Mouse (Mus musculus) liver, embryonic 16.5 days (tissue): ENCODE results near the gene Crtac1. TPM values are rescaled to one million over a fixed set of nuclear protein-coding genes. Genes with fewer than 3 reads are reported as not detected.

Experiments used
- ATAC-seq: fragments of 200-750 bp; cut with Nextera tagmentation; 2 replicates; pipeline ENCODE4 v1.8.0; 2017; ENCODE audit warnings: low read depth, mild to moderate bottlenecking, moderate number of reproducible peaks, moderate library complexity
- H3K27ac ChIP-seq: fragments of 300-500 bp; sonication (generic); 2 replicates; pipeline ENCODE4 v1.5.1; 2014; ENCODE audit warnings: mild to moderate bottlenecking, low read length
- H3K27me3 ChIP-seq: fragments of 300-500 bp; sonication (generic); 2 replicates; pipeline ENCODE4 v1.6.1; 2014; ENCODE audit warnings: low read depth, low read length, mixed read lengths; ENCODE audit not compliant: control insufficient read depth, insufficient read depth
- H3K36me3 ChIP-seq: fragments of 300-500 bp; sonication (generic); 2 replicates; pipeline ENCODE4 v1.6.1; 2014; ENCODE audit warnings: mild to moderate bottlenecking; ENCODE audit not compliant: control insufficient read depth, insufficient read depth
- H3K4me1 ChIP-seq: fragments of 300-500 bp; sonication (generic); 2 replicates; pipeline ENCODE4 v1.6.1; 2014; ENCODE audit warnings: low read depth, low read length, mixed read lengths; ENCODE audit not compliant: control insufficient read depth
- H3K4me2 ChIP-seq: fragments of 300-500 bp; sonication (generic); 2 replicates; pipeline ENCODE4 v1.6.1; 2014; ENCODE audit warnings: low read depth, low read length, mixed read lengths
- H3K4me3 ChIP-seq: fragments of 300-500 bp; sonication (generic); 2 replicates; pipeline ENCODE4 v1.5.1; 2014; ENCODE audit warnings: low read depth, mild to moderate bottlenecking, low read length
- H3K9ac ChIP-seq: fragments of 300-500 bp; sonication (generic); 2 replicates; pipeline ENCODE4 v1.6.1; 2014; ENCODE audit warnings: low read depth, low read length
- H3K9me3 ChIP-seq: fragments of 300-500 bp; sonication (generic); replicated peaks from 2 replicates; pipeline ENCODE4 v1.6.1; 2016; ENCODE audit warnings: low read length; ENCODE audit not compliant: control insufficient read depth
- WGBS: fragments of 180-500 bp; shearing (Covaris S2); extraction: QIAGEN DNeasy Blood & Tissue Kit; methylation state at CpG from one replicate; pipeline ENCODE4 v1.1.7; 2014; ENCODE audit not compliant: insufficient replicate concordance; 5-methylcytosine and 5-hydroxymethylcytosine counted together
- polyA plus RNA-seq: library from polyadenylated mRNA; unstranded; fragments of >200 nt; fragmentation: Nextera tagmentation; extraction: Ambion mirVana; gene quantifications from 2 replicates; pipeline ENCODE4 v1.2.1, GENCODE M21; 2015

Gene Crtac1
- polyA plus RNA-seq, 1 experiment from 2014 or later: 0.08 TPM

- Histone ChIP-seq H3K36me3 (no peaks in the 10 kb centered on the region), H3K4me1 (no peaks in the 10 kb centered on the region), H3K4me3 (no peak overlapping the region), H3K27me3 (peaks cover 25% of the 10 kb centered on the region), H3K9ac (no peak overlapping the region), H3K9me3 (no peaks in the 10 kb centered on the region), H3K4me2 (no peak overlapping the region), H3K27ac (no peak overlapping the region)
- ATAC-seq: no peak
- 42% methylated on average over 8 of the region's 8 CpGs for WGBS
These were observed 51.8 kb downstream of the Crtac1 start for GRCm38 (mm10) chr19:42379798-42380197.

GRCm38 (mm10) chr19:42377206-42377605, 54.4 kb downstream of the Crtac1 start:
- no peak for ATAC-seq
- H3K27ac ChIP-seq: no peak overlapping the region
- H3K9me3 ChIP-seq: no peaks in the 10 kb centered on the region
- 46% methylated on average over 3 of the region's 3 CpGs for WGBS
- no peaks in the 10 kb centered on the region for H3K36me3 ChIP-seq
- H3K4me3 ChIP-seq: no peak overlapping the region
- no peaks in the 10 kb centered on the region for H3K4me1 ChIP-seq
- no peak overlapping the region for H3K4me2 ChIP-seq
- peaks cover 24% of the 10 kb centered on the region for H3K27me3 ChIP-seq
- H3K9ac ChIP-seq: no peak overlapping the region

- Histone ChIP-seq H3K9ac (no peak overlapping the region), H3K4me1 (no peaks in the 10 kb centered on the region), H3K27ac (no peak overlapping the region), H3K4me2 (no peak overlapping the region), H3K9me3 (no peaks in the 10 kb centered on the region), H3K27me3 (no peaks in the 10 kb centered on the region), H3K36me3 (no peaks in the 10 kb centered on the region), H3K4me3 (no peak overlapping the region)
- no peak for ATAC-seq
- 74% methylated on average over 4 of the region's 4 CpGs for WGBS
These were observed 68.0 kb downstream of the Crtac1 start for GRCm38 (mm10) chr19:42363551-42363950.

GRCm38 (mm10) chr19:42358406-42358805, 73.2 kb downstream of the Crtac1 start:
- WGBS: 40% methylated on average over 7 of the region's 7 CpGs
- no peak for ATAC-seq
- Histone ChIP-seq H3K27ac (no peak overlapping the region), H3K36me3 (no peaks in the 10 kb centered on the region), H3K4me3 (no peak overlapping the region), H3K9ac (no peak overlapping the region), H3K4me2 (no peak overlapping the region), H3K4me1 (no peaks in the 10 kb centered on the region), H3K27me3 (no peaks in the 10 kb centered on the region), H3K9me3 (no peaks in the 10 kb centered on the region)

- Histone ChIP-seq H3K27ac (no peak overlapping the region), H3K4me1 (no peaks in the 10 kb centered on the region), H3K4me3 (no peak overlapping the region), H3K36me3 (no peaks in the 10 kb centered on the region), H3K27me3 (no peaks in the 10 kb centered on the region), H3K9me3 (no peaks in the 10 kb centered on the region), H3K9ac (no peak overlapping the region), H3K4me2 (no peak overlapping the region)
- WGBS: 60% methylated on average over 5 of the region's 5 CpGs
- no peak for ATAC-seq
These were observed 74.7 kb downstream of the Crtac1 start for GRCm38 (mm10) chr19:42356854-42357253.

- no peaks in the 10 kb centered on the region for H3K27me3 ChIP-seq
- no peak overlapping the region for H3K27ac ChIP-seq
- no peak overlapping the region for H3K9ac ChIP-seq
- H3K36me3 ChIP-seq: no peaks in the 10 kb centered on the region
- H3K9me3 ChIP-seq: no peaks in the 10 kb centered on the region
- H3K4me2 ChIP-seq: no peak overlapping the region
- H3K4me3 ChIP-seq: no peak overlapping the region
- no peaks in the 10 kb centered on the region for H3K4me1 ChIP-seq
- ATAC-seq: no peak
- 80% methylated on average over 16 of the region's 16 CpGs for WGBS
These were observed 76.1 kb downstream of the Crtac1 start for GRCm38 (mm10) chr19:42355476-42355875.

- WGBS: 38% methylated on average over 6 of the region's 6 CpGs
These were observed 90.4 kb downstream of the Crtac1 start for GRCm38 (mm10) chr19:42341183-42341582.

GRCm38 (mm10) chr19:42332081-42332736, 99.4 kb downstream of the Crtac1 start:
- 37% methylated on average over 9 of the region's 9 CpGs for WGBS
- Histone ChIP-seq H3K9me3 (no peaks in the 10 kb centered on the region), H3K4me3 (no peak overlapping the region), H3K4me1 (no peaks in the 10 kb centered on the region), H3K27me3 (no peaks in the 10 kb centered on the region), H3K36me3 (no peaks in the 10 kb centered on the region), H3K4me2 (no peak overlapping the region), H3K27ac (no peak overlapping the region), H3K9ac (no peak overlapping the region)
- no peak for ATAC-seq

More at GRCm38 (mm10) chr19:42341183-42341582, 90.4 kb downstream of the Crtac1 start:
- Histone ChIP-seq H3K9ac (no peak overlapping the region), H3K36me3 (no peaks in the 10 kb centered on the region), H3K27me3 (no peaks in the 10 kb centered on the region), H3K4me2 (no peak overlapping the region), H3K9me3 (no peaks in the 10 kb centered on the region), H3K4me1 (no peaks in the 10 kb centered on the region), H3K27ac (no peak overlapping the region), H3K4me3 (no peak overlapping the region)
- no peak for ATAC-seq

- Histone ChIP-seq H3K27ac (no peak overlapping the region), H3K27me3 (no peaks in the 10 kb centered on the region), H3K4me2 (no peak overlapping the region), H3K4me1 (no peaks in the 10 kb centered on the region), H3K4me3 (no peak overlapping the region), H3K9me3 (no peaks in the 10 kb centered on the region), H3K36me3 (no peaks in the 10 kb centered on the region), H3K9ac (no peak overlapping the region)
- no peak for ATAC-seq
- WGBS: 75% methylated on average over 7 of the region's 7 CpGs
These were observed 100.1 kb downstream of the Crtac1 start for GRCm38 (mm10) chr19:42331446-42331845.
